Mouse (Mus musculus) large intestine, adult 2 months (tissue): Measurements from ENCODE around the gene Rtl5. TPM values are rescaled to one million over a fixed set of nuclear protein-coding genes. Genes with fewer than 3 reads are reported as not detected.
"Not testable (repeated sequence)": the region's sequence is repeated elsewhere in the genome, so short reads cannot be mapped to it uniquely, and the experiment has no call there.

ENCODE experiments used
- DNase-seq: peaks from one replicate; pipeline ENCODE4 v3.0.0-alpha.2; 2012; ENCODE audit warnings: low read depth, low spot score
- WGBS: fragments of 180-500 bp; shearing (Covaris S2); methylation state at CpG from one replicate; pipeline ENCODE4 v1.1.7; 2018; 5-methylcytosine and 5-hydroxymethylcytosine counted together
- polyA plus RNA-seq: library from polyadenylated mRNA; depleted of rRNA; stranded (reverse); fragments of >200 nt; gene quantifications from 2 replicates; pipeline ENCODE4 v1.2.3, GENCODE M21; 2012; rRNA removed

Rtl5 gene
- 1.3 and 1.6 TPM in 2 replicates for polyA plus RNA-seq

DNA sequence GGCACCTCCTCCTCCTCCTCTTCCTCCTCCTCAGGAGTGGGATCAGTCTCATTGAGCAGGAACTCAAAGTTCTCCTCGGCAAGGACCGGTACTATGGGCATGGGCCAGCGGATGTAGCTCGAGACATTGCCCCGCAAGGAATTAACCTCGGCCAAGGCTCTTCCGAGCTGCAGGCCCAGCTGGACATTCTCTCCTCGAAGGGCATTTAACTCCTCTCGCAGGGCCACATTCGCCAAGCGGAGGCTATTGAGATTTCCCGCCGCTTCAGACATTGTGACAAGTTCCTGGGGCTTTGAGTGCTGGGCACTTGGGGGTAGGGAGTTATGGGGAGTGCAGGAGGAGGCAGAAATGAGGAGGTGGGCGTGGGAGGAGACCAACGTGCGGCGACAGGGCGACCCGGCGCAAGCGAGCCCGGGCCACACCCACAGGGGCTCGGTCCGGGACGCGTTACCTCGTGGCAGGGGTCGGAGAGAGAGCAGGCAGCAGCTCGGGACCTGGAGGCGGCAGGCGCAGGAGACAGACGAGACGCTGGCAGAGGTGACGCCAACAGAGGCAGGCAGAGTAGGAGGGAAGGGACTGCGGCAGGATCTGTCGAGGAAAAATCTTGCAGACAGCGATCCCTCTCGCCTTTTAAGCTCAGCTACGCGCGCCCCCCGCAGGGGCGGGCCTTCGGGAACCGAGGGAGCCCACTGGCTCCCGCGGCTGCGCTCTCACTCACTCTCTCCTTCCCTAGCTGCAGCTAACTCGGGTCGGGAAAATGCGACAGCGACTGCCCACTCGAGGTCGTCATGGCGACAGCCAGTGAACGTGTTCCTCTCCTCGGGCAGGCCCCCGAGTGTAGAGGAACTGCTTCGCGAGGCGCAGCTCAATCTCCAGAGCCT is at the start of gene Rtl5:
Gene Rtl5, minus strand, starts transcription at position 714 of the 881 bp plus-strand sequence.
- no peak for DNase-seq
- whole genome bisulfite sequencing, result 22% methylated on average over 59 of the region's 61 CpGs

- DNase-seq, result peak; percentile 73
- WGBS, result 10% methylated on average over 30 of the region's 30 CpGs
Observed at GRCm38 (mm10) chrX:102119042-102119864, 48.1 kb upstream of the Rtl5 start, which contains the start of gene Pin4. TSS of gene Pin4 (plus strand) at chrX:102119447.

DNA sequence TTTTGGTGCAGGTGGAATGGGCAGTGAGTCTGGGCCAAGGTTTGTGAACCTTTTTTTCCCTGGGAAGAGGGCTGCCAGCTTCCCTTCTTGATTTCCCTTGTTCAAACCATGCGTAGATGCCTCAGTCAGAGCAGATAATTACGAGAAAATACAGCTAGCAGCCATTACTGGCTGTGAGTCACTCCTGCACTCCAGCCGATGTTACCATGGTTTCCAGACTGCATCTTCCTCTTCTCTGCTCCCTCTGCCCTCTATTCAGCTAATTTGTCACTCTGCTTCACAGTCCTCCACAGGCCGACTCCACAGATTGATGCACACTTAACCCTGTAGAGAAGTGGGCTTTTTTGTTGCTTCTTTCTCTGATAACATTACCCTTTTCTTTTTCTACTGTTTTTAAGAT is 44.6 kb upstream of the Rtl5 start:
- DNase-seq, result no peak
- WGBS, result 45% methylated on average over 4 of the region's 4 CpGs

DNA sequence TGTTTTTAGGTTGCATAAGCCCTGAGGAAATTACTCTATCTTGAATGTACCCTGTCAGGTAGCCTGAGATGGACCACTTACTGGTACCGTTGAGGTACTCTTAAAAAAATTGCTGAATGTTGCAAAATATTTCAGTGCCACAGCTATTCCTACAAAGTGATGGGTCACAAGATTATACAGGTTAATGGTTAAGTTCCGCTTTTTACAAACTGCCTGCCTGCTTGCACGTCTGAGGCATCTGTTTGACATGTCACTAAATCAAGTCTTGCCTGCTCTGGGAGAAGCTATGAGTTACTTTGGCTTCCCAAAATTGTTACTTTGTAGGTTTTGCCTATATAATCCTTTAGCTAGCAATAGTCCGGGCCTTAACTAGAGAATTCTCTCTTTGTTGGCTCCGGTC is 38.2 kb upstream of the Rtl5 start:
- DNase-seq, result not testable (repeated sequence)
- WGBS, result 57% methylated on average over 5 of the region's 5 CpGs

DNA sequence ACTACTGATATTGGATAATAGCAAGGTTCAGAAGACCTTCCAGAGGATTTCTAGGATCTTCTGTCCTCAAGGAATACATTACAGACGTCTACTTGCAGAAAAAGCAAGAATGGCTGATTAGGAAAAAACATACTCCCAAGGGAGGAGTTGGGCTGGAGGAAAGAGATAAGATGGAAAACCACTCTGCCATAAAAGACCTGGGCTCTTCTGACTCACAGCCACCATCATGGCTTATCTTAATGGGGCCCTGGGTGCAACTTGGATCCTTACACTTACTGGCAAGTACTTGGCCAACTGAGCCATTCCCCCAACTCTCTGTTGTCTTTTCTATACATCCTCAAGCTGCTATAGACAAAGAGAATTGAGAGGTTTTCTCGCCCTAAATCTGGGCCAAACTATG is 32.7 kb upstream of the Rtl5 start:
- not testable (repeated sequence) for DNase-seq
- WGBS, result 69% methylated on average over 2 of the region's 2 CpGs

- DNase-seq, result no peak
- 48% methylated on average over 7 of the region's 7 CpGs for WGBS
Observed at GRCm38 (mm10) chrX:102101886-102102285, 30.8 kb upstream of the Rtl5 start.

DNA sequence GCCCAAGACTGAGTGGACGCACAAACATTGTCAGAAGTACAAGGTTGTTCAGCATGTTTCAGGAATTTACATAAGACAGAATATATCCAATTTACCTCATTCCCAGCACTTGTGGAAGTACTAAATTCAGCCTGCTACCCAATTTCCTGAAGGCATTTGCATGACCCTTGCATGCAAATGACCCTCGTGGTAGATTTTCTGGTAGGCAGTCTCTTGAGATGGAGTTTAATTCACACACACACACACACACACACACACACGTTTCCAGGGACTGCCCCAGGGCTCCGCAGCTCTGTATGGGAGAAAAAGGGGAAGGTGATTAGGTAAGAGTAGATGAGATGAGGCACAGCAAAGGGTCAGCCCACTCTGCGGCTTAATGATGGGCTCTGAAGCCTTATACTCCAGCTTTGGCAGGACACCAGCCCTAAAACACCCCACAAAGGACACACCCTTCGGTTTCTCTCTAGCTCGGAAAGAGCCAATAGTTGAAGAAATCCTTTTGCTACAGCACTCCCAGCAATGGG is 23.3 kb upstream of the Rtl5 start:
- no peak for DNase-seq
- WGBS, result 70% methylated on average over 7 of the region's 7 CpGs

DNA sequence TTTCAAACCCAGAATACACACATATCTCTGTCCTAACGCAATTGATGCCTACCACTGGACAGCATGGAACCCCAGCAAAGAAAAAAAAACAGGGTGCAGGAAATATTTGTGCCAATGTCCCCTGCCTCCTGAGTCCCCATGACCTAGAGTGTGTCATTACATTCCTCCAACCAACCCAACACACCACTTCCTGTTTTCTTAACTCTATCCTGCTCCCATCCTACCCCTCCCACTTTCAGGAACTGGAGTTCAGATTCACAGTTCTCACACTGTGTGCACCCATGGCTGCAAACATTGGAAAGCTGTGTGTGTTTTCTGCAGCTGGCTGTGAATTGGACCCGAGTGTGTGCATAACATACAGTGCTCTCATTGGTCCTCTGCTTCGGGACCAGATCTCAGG is 19.5 kb upstream of the Rtl5 start:
- 55% methylated on average over 3 of the region's 3 CpGs for WGBS
- no peak for DNase-seq

DNA sequence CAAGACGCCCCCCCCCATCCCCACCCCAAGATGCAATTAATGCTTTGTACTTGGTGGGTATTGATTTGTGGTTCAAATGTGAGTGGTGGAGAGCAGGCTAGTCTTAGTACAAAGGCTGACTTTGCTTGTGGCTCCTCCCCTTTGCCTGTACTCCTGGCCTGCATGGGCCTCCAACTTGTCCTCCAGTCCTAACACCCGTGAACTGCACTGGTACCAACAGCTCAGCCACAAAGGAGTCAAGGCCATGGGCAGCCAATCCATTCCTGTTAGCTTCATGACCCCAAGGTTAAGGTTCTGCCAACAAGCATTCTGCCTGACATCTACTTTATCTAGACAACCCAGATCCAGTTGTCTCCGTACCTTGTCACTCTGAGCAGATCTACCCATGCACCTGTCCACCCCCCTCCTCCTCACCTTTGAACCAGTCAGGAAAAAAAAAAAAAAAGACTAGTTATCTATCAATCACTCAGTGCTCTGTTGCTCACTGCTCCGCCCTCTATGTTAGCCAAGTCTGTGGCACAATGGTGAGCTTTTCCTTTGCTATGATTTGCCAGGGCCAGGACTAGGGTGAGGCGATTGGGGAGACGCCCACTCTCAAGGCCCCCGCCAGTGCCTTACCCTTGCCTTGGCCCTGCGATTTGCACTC is 14.8 kb upstream of the Rtl5 start:
- WGBS, result 59% methylated on average over 8 of the region's 8 CpGs
- no peak for DNase-seq

DNA sequence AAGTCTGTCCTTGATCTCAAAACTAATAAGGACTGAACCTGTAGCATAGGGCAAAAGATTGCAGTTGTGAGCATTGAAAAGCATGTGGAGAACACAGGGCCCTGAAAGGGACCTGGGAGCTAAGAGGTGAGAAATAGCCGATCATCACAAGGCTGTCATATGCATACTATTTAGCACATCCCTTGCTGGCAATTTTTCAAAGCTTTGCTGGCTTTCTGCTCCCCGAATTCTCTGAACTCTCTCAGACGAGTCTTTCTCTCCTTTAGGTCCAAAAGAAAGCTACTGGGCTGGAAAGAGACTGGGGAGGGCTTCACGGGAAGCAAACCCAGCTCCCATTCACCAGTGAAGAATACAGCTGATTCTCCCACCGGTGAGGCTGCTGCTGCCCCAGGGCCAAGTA is 11.2 kb upstream of the Rtl5 start:
- no peak for DNase-seq
- 67% methylated on average over 5 of the region's 5 CpGs for WGBS

DNA sequence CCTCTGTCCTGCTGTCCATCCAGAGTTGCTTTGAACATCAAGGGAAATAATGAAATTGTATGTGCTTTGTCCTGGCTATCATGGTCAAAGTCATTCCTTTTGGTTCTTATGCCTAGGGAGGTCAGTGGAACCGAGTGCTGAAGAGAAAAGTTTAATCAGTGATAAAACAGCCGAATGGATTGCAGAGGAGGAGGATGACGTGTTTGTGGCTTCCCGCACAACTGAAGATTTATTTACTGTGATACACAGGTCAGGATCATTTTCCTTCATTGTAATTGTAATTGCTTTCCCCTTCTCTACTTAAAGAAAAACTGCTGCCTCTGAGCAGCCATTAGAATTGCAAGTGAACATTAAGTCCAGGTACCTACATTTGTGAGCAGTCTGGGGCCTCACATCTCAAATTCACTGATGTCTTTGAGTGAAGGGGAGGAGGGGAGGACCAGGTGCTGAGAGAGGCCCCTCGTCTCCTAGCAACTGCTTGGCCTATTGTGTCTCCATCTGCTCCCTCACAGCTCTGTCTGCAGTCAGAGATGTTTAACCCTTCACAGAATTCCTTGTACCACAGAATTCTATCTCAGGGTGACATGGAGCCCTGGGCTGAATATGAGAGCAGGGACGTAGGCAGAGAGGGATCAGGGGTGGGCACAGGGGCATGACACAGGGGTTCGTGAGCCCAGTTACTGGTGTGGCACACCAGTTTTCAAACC is 10.6 kb upstream of the Rtl5 start:
- no peak for DNase-seq
- 63% methylated on average over 7 of the region's 7 CpGs for WGBS

GRCm38 (mm10) chrX:102081076-102081475 is 10.0 kb upstream of the Rtl5 start:
- DNase-seq, result no peak
- WGBS, result 62% methylated on average over 10 of the region's 10 CpGs

DNA sequence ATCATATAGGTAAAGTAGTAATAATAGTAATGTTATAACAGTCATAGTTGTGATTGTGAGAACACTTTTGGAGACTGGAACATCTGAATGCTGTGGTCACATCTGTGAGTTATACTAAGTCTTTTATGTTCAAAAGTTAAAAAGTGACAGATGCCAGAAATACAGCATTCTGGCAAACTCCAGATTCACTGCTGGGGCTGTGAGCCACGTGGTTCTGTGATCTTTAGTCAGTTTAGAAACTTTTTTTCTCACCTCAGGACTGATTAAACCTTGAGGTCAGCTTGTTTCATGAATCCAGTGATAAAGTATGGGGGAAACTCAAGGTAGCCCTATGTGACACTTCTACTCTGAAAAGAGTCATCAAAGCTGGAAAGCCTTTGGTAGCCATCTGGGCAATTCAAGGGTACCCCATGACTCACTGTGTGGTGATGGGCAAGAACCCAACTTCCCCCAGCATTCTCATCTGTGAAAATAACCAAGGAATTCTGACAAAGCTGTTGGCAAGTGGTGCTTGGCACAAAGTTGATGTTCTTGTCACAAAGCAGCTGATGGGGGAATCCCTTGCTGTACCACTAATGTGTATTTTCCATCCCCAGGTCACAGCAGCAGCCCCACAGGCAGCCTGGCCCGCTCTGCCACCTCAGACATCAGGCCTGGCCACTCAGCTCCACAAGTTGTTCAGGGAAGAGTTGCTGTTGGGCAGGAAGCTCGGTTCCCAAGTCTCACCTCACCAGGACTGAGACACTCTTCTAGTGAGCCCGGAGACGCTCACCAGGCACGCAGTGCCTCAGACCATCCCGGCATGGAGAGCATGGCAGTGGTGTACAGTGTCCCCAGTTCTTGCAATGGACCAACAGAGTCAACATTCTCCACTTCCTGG is 6.0 kb upstream of the Rtl5 start:
- 80% methylated on average over 7 of the region's 7 CpGs for WGBS
- no peak for DNase-seq

DNA sequence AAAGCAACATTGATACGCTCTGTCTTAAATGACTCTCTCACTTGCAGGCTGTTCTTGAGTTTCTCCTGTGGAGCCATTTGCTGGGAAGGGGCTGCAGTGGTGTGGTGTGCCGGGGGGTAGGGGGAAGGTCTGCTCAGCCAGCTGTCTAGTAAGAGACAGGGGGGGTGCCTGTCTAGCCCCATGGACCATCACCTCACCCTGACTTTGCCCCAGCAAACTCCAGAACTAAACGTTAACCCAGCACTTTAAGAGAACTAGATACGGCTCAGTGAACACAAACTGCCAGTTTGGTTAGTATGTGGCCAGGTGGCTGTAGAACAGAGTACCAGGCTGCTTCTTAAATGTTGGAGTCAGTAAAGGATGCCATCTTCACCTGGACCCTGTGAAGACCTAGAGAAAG is 4.1 kb upstream of the Rtl5 start:
- 70% methylated on average over 4 of the region's 4 CpGs for WGBS
- no peak for DNase-seq

DNA sequence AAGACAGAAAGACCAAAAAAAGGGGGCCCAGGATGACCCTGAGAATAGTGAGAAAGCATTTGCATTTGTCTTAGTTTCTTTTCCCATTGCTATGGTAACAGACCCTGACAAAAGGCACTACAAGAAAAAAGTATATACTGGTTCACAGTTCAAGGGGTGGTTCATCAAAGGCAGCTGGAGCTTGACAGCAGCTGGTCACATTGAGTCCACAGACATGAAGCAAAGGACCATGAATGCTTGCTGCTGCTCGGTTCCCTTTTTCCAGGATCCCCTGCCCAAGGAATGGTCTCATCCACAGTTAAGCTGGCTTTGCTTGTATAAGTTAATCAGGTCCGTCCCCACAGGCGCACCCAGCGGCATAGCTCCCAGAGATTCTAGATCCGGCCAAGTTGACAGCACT is 3.3 kb upstream of the Rtl5 start:
- 77% methylated on average over 5 of the region's 5 CpGs for WGBS
- no peak for DNase-seq

- WGBS, result 86% methylated on average over 14 of the region's 14 CpGs
- no peak for DNase-seq
Observed at GRCm38 (mm10) chrX:102073605-102074325, 2.7 kb upstream of the Rtl5 start.

- WGBS, result 23% methylated on average over 2 of the region's 2 CpGs
- no peak for DNase-seq
Observed at GRCm38 (mm10) chrX:102071517-102071916, 413 bp upstream of the Rtl5 start.
